Mouse (Mus musculus): ENCODE data around the gene Tmem69.

DNA sequence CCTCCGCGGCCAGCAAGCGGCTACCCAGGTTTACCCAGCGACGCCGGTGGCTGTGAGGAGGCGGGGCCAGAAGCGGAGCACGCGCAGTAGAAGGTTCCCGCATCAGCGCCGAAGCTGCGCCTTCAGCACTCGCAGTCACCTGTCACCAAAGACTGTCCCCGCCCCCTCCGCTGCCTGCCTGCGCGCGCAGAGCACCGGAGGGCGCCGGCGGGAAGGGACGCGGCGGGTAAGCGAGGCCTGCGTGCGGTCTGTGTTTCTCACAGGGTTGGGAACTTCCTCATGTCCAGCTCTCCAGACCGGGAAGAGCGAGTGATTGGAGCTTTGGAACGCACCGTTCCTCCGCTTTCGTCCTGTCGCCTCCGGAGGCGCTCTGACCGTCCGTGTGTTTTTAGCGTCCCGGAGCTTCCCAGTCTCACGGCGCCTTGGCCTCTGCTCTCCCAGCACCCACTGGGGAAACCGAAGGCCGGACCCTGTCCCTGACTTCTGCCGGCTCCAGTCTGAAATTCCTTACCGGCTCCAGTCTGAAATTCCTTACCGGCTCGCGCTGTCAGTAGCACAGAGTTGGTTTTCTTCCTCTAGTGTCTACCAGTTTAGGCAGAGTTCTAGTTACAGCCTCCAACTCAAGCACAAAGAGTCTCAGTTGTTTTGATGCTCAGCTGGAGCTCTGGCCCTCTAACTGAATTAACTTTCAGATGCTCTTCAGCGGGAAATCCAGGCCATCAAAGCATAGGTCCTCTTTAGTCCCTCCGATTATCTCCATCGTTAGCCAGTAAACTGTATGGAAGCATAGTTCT lies 48.1 kb downstream of the Tmem69 start, which contains the start of gene Ipp:
- TF ChIP-seq CTCF (conservative IDR thresholded peaks at IDR 0.05; ENCODE audit: low read length) (no peak), POU5F1 (IDR thresholded peaks at IDR 0.05; ENCODE audit: borderline replicate concordance, low read length) (no peak)

All from E14TG2a.4 (cell line).